Mouse (Mus musculus) neural tube, embryonic 12.5 days (tissue): Measurements from ENCODE around the gene Carmil1. TPM values are rescaled to one million over a fixed set of nuclear protein-coding genes. Genes with fewer than 3 reads are reported as not detected.
A peak's percentile ranks its signal among the peaks of the same experiment; 100 is the strongest.
"Not testable (repeated sequence)": the region's sequence is repeated elsewhere in the genome, so short reads cannot be mapped to it uniquely, and the experiment has no call there.

ENCODE experiments used
- ATAC-seq: fragments of 200-750 bp; cut with Nextera tagmentation; 2 replicates; pipeline ENCODE4 v1.8.0; 2017; ENCODE audit warnings: low read depth, mild to moderate bottlenecking, moderate TSS enrichment, moderate library complexity; ENCODE audit not compliant: low FRiP score
- H3K27ac ChIP-seq: fragments of 300-500 bp; sonication (generic); 2 replicates; pipeline ENCODE4 v1.5.1; 2016
- H3K27me3 ChIP-seq: fragments of 300-500 bp; sonication (generic); replicated peaks from 2 replicates; pipeline ENCODE4 v1.6.1; 2016; ENCODE audit warnings: mild to moderate bottlenecking
- H3K36me3 ChIP-seq: fragments of 300-500 bp; sonication (generic); 2 replicates; pipeline ENCODE4 v1.6.1; 2016; ENCODE audit warnings: mild to moderate bottlenecking
- H3K4me1 ChIP-seq: fragments of 300-500 bp; sonication (generic); 2 replicates; pipeline ENCODE4 v1.6.1; 2016
- H3K4me2 ChIP-seq: fragments of 300-500 bp; sonication (generic); replicated peaks from 2 replicates; pipeline ENCODE4 v1.6.1; 2016; ENCODE audit warnings: mild to moderate bottlenecking
- H3K4me3 ChIP-seq: fragments of 300-500 bp; sonication (generic); 2 replicates; pipeline ENCODE4 v1.5.1; 2016
- H3K9ac ChIP-seq: fragments of 300-500 bp; sonication (generic); 2 replicates; pipeline ENCODE4 v1.6.1; 2016; ENCODE audit warnings: mild to moderate bottlenecking
- H3K9me3 ChIP-seq: fragments of 300-500 bp; sonication (generic); 2 replicates; pipeline ENCODE4 v1.6.1; 2016; ENCODE audit warnings: mild to moderate bottlenecking
- WGBS: fragments of 180-500 bp; shearing (Covaris S2); methylation state at CpG from one replicate; pipeline ENCODE4 v1.1.7; 2016; 5-methylcytosine and 5-hydroxymethylcytosine counted together
- polyA plus RNA-seq: library from polyadenylated mRNA; unstranded; fragments of >200 nt; fragmentation: Nextera tagmentation; extraction: Ambion mirVana; gene quantifications from 2 replicates; pipeline ENCODE4 v1.2.1, GENCODE M21; 2016

Carmil1 gene
- polyA plus RNA-seq, 1 experiment from 2014 or later = 19.5 TPM

GRCm38 (mm10) chr13:24105340-24105669 is 175.3 kb downstream of the Carmil1 start:
- WGBS = 24% methylated on average over 1 of the region's 1 CpGs
- no peak for ATAC-seq
- Histone ChIP-seq H3K9ac (no peak overlapping the region), H3K27me3 (no peaks in the 10 kb centered on the region), H3K9me3 (no peaks in the 10 kb centered on the region), H3K36me3 (no peaks in the 10 kb centered on the region), H3K27ac (no peak overlapping the region), H3K4me1 (peaks cover 8% of the 10 kb centered on the region), H3K4me3 (no peak overlapping the region), H3K4me2 (no peak overlapping the region)

- peak; percentile 76 for ATAC-seq
Observed at GRCm38 (mm10) chr13:24104611-24105339, 175.8 kb downstream of the Carmil1 start.

GRCm38 (mm10) chr13:24104016-24104415 is 176.6 kb downstream of the Carmil1 start:
- H3K4me3 ChIP-seq = no peak overlapping the region
- H3K4me2 ChIP-seq = no peak overlapping the region
- H3K27ac ChIP-seq = no peak overlapping the region
- H3K4me1 ChIP-seq = peaks cover 8% of the 10 kb centered on the region
- no peaks in the 10 kb centered on the region for H3K9me3 ChIP-seq
- ATAC-seq = no peak
- H3K9ac ChIP-seq = no peak overlapping the region
- WGBS = 76% methylated on average over 4 of the region's 4 CpGs
- H3K27me3 ChIP-seq = no peaks in the 10 kb centered on the region
- no peaks in the 10 kb centered on the region for H3K36me3 ChIP-seq

More at GRCm38 (mm10) chr13:24104611-24105339, 175.8 kb downstream of the Carmil1 start:
- H3K36me3 ChIP-seq, H3K4me1 ChIP-seq, H3K4me3 ChIP-seq, H3K4me2 ChIP-seq, H3K9ac ChIP-seq, H3K9me3 ChIP-seq, H3K27me3 ChIP-seq, H3K27ac ChIP-seq: not testable (repeated sequence)
- 65% methylated on average over 8 of the region's 9 CpGs for WGBS

DNA sequence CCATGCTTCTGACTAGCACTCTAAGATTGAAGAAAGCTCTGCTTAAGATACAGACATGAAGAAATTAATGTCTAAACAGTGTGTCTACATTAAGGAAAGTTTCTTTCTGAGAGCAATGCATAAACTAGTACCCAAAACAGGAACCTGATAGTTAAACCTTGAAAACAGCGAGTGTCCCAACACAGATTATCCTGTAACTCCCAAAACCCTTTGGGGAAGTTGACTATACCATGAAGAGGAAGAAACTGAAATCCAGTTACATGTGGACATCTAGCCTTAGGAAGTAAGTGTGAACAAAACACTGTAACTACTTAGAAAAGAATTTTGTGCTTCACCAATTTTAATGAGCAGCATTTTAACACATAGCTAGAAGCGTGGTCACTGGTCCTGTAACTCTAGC is 177.4 kb downstream of the Carmil1 start:
- H3K36me3 ChIP-seq = no peaks in the 10 kb centered on the region
- no peak overlapping the region for H3K4me3 ChIP-seq
- no peak overlapping the region for H3K4me2 ChIP-seq
- H3K27me3 ChIP-seq = no peaks in the 10 kb centered on the region
- ATAC-seq = no peak
- 90% methylated on average over 2 of the region's 2 CpGs for WGBS
- no peaks in the 10 kb centered on the region for H3K9me3 ChIP-seq
- H3K4me1 ChIP-seq = peaks cover 8% of the 10 kb centered on the region
- no peak overlapping the region for H3K9ac ChIP-seq
- no peak overlapping the region for H3K27ac ChIP-seq

- Histone ChIP-seq H3K9me3 (no peaks in the 10 kb centered on the region), H3K27ac (no peak overlapping the region), H3K9ac (no peak overlapping the region), H3K4me2 (no peak overlapping the region), H3K4me3 (no peak overlapping the region), H3K36me3 (no peaks in the 10 kb centered on the region), H3K27me3 (no peaks in the 10 kb centered on the region), H3K4me1 (peaks cover 8% of the 10 kb centered on the region)
- WGBS = 89% methylated on average over 4 of the region's 4 CpGs
- ATAC-seq = no peak
Observed at GRCm38 (mm10) chr13:24102256-24102655, 178.3 kb downstream of the Carmil1 start.

DNA sequence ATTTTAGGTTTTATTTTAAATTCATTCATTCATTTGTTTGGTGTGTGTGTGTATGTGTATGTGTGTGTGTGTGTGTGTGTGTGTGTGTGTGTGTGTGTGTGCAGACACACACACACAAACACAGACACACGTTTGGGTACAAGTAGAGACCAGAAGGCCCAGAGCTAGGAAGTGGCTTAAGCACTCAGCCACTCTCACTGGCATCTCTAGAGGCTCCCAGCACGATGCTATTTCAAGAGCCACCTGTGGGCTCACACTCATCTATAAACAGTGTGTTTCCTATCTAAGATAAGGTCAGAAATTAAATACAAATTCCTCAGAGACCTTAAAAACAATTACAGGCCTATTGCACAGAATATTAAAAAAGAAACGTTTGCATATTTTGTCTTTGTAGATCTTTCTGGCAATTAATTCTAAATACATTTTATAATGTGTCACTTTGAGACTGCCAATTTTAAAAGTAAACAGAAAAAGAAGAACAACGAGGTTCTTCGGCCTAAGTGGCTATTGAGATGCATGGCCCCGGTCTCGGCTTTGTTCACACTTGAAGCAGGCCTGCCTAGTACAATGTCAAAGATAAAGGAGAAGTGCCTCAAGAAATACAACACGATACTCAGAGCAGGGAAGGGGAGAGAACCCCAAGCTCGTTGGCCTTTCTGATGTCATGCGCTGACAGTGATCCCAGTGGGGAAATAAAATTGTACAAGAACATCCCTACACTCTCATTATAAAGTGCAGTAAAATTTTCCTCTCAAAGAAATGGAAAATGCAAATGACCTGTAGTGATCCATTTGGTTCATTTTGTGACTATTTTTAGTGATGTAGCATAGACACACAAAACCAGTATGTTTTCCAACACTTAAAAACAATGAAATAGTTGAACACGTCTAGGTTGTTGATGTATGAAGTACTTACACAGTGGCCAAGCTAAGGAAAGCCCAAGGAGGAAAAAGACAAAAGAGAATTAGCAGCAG is 179.2 kb downstream of the Carmil1 start:
- Histone ChIP-seq H3K9ac (no peak overlapping the region), H3K27ac (no peak overlapping the region), H3K4me1 (peaks cover 8% of the 10 kb centered on the region), H3K4me3 (no peak overlapping the region), H3K9me3 (no peaks in the 10 kb centered on the region), H3K36me3 (no peaks in the 10 kb centered on the region), H3K4me2 (no peak overlapping the region), H3K27me3 (no peaks in the 10 kb centered on the region)
- WGBS = 68% methylated on average over 11 of the region's 11 CpGs
- ATAC-seq = peak; percentile 33; the same call in 1 of the 2 replicates

DNA sequence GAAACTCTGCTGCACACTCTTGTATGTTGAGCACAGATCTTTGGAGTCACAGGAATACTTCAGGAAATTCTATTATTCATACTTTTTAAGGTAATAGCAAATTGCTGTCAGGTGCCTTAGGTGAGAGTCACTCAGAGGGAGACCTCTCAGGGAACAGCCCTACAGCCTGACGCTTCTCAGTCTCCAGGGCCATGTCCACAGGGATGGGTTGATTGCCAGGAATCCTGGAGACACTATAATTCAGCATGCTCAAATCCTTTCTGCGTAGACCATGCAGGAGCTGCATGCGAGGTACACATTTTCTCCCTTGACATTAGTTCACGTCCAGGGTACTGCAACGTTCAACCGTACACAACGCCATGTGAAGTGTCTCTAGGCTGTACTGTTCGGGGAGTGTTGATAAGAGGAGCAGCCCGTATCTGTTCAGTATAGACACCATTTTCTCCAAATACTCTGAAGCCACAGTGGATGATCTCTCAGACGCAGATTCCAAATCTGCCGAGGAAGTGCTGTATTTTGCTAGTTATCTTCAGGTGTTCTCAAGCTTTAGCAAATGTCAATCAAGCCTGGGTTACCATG is 180.0 kb downstream of the Carmil1 start:
- Histone ChIP-seq H3K9me3 (no peaks in the 10 kb centered on the region), H3K4me1 (peaks cover 8% of the 10 kb centered on the region), H3K27me3 (no peaks in the 10 kb centered on the region), H3K4me2 (no peak overlapping the region), H3K27ac (no peak overlapping the region), H3K4me3 (no peak overlapping the region), H3K36me3 (no peaks in the 10 kb centered on the region), H3K9ac (no peak overlapping the region)
- 90% methylated on average over 11 of the region's 11 CpGs for WGBS
- no peak for ATAC-seq

DNA sequence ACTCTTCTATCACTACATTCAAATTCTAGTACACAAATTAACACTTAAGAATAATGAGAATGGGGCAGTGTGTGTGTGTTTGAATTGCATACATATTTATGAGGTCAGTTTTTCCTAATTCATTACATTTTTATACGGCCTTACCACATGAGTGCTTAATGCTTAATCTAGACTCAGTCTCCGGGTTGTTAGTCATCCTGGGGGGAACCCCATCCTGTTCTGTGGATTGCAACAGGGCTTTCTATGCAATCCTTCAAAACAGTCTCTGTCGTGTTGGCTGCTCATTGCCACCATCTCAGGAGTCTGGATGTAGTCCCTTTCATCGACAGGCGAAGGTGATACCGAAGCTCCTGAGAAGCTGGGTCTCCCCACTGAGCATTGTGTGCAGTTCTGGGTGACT is 184.0 kb downstream of the Carmil1 start:
- Histone ChIP-seq H3K4me3 (no peak overlapping the region), H3K36me3 (no peaks in the 10 kb centered on the region), H3K27ac (no peak overlapping the region), H3K9me3 (no peaks in the 10 kb centered on the region), H3K27me3 (no peaks in the 10 kb centered on the region), H3K4me1 (no peaks in the 10 kb centered on the region), H3K9ac (no peak overlapping the region), H3K4me2 (no peak overlapping the region)
- no peak for ATAC-seq
- WGBS = 83% methylated on average over 6 of the region's 6 CpGs

- WGBS = 89% methylated on average over 6 of the region's 6 CpGs
- no peak for ATAC-seq
Observed at GRCm38 (mm10) chr13:24094825-24095547, 185.6 kb downstream of the Carmil1 start.

GRCm38 (mm10) chr13:24093108-24093507 is 187.5 kb downstream of the Carmil1 start:
- Histone ChIP-seq H3K4me1 (no peaks in the 10 kb centered on the region), H3K27ac (no peak overlapping the region), H3K4me3 (no peak overlapping the region), H3K9ac (no peak overlapping the region), H3K9me3 (no peaks in the 10 kb centered on the region), H3K27me3 (no peaks in the 10 kb centered on the region), H3K4me2 (no peak overlapping the region), H3K36me3 (no peaks in the 10 kb centered on the region)
- ATAC-seq = no peak
- 93% methylated on average over 3 of the region's 3 CpGs for WGBS

More at GRCm38 (mm10) chr13:24094825-24095547, 185.6 kb downstream of the Carmil1 start:
- no peak overlapping the region for H3K9ac ChIP-seq
- no peaks in the 10 kb centered on the region for H3K36me3 ChIP-seq
- H3K4me2 ChIP-seq = no peak overlapping the region
- H3K27ac ChIP-seq = no peak overlapping the region
- no peaks in the 10 kb centered on the region for H3K9me3 ChIP-seq
- no peak overlapping the region for H3K4me3 ChIP-seq
- no peaks in the 10 kb centered on the region for H3K4me1 ChIP-seq
- H3K27me3 ChIP-seq = no peaks in the 10 kb centered on the region

GRCm38 (mm10) chr13:24092073-24092472 is 188.5 kb downstream of the Carmil1 start:
- 95% methylated on average over 5 of the region's 5 CpGs for WGBS
- H3K4me3 ChIP-seq = no peak overlapping the region
- H3K27ac ChIP-seq = no peak overlapping the region
- no peaks in the 10 kb centered on the region for H3K9me3 ChIP-seq
- H3K4me2 ChIP-seq = no peak overlapping the region
- H3K9ac ChIP-seq = no peak overlapping the region
- ATAC-seq = no peak
- H3K4me1 ChIP-seq = no peaks in the 10 kb centered on the region
- no peaks in the 10 kb centered on the region for H3K27me3 ChIP-seq
- no peaks in the 10 kb centered on the region for H3K36me3 ChIP-seq

DNA sequence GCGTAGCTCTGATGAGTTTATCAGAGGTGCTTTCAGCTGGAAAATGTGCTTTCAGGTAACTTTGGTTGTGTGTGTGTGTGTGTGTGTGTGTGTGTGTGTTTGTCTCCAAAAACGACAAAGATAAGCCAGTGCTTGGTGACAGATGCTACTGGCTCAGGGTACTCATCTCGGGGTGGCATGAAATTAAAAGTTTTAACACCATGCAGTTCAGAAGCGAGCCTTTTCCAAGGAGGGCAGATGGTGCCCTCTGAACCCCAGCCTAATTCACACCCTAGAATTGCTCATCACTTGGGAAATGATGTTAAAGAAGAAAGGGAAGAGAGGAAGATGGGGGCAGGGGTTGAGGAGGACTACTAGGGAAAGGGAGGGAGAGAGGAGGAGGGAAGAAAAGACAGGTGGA is 198.4 kb downstream of the Carmil1 start:
- WGBS = 76% methylated on average over 4 of the region's 4 CpGs
- H3K9me3 ChIP-seq = no peaks in the 10 kb centered on the region
- no peak overlapping the region for H3K9ac ChIP-seq
- no peaks in the 10 kb centered on the region for H3K36me3 ChIP-seq
- H3K27ac ChIP-seq = no peak overlapping the region
- H3K4me3 ChIP-seq = no peak overlapping the region
- H3K27me3 ChIP-seq = no peaks in the 10 kb centered on the region
- no peak overlapping the region for H3K4me2 ChIP-seq
- H3K4me1 ChIP-seq = no peaks in the 10 kb centered on the region
- no peak for ATAC-seq
